Mouse (Mus musculus) B cell, adult 2 months (primary cell): ENCODE measurements around the gene Ficd.
"Not testable (repeated sequence)": the region's sequence is repeated elsewhere in the genome, so short reads cannot be mapped to it uniquely, and the experiment has no call there.

Experiments used
- DNase-seq, 2 experiments: peaks; one replicate each; pipeline ENCODE4 v3.0.0; 2022

Gene Ficd

DNA sequence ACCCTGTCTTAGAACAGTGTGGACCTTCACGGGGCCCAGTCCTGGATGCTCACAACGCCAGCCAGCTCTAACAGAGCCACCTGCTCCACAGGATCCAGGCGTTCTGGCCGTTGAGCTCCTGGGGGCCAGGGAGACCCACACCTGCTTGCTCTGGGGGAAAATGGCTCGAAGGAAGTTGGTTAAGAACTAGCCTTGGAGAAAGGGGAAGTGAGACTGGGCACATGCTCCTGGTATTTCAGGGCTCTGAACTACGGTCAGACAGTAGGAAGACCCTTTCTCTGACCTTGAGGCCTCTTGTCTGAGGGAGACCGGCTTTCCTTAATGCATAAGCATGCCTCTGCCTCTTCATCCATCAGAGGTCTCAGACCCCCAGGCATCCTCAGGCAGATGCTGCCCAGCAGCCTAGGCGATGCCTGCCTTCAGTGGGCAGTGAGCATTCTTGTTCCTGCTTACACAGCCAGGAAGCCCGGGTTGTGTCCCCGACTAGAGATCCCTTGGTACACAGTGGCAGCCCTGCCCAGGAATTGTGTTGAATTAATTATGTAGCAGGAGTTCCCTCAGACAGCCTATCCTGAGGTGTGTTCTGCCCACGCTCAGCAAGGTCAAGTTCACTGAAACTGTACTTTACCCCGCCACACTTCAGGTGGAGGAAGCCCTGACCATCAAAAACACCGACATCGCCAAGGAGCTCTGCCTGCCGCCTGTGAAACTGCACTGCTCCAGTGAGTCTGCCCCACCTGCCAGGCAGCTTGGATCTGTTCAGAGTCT is 40.7 kb downstream of the Ficd start:
- peak; percentile 49 to 52 for DNase-seq

GRCm38 (mm10) chr5:113776896-113777226 is 41.3 kb downstream of the Ficd start:
- peak; percentile 71 to 75 for DNase-seq

DNA sequence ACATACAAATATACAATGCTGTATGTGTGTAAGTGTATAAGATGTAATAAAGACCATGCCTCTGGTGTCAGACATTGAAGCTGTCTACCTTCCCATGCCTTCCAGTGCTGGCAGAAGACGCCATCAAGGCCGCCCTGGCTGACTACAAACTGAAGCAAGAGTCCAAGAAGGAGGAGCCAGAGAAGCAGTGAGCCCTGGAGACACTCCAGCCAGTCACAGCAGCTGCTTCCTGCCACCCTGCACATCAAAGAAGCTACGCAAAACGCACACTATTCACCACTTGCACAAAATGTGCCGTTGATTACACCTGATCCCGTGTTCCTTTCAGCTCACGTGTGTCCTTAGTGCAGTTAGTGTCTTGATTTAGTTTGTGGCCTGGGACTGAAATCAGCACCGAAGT is 42.1 kb downstream of the Ficd start:
- DNase-seq = peak; percentile 38 to 40

- no peak for DNase-seq
These were observed 44.0 kb downstream of the Ficd start for GRCm38 (mm10) chr5:113779569-113779968.

DNA sequence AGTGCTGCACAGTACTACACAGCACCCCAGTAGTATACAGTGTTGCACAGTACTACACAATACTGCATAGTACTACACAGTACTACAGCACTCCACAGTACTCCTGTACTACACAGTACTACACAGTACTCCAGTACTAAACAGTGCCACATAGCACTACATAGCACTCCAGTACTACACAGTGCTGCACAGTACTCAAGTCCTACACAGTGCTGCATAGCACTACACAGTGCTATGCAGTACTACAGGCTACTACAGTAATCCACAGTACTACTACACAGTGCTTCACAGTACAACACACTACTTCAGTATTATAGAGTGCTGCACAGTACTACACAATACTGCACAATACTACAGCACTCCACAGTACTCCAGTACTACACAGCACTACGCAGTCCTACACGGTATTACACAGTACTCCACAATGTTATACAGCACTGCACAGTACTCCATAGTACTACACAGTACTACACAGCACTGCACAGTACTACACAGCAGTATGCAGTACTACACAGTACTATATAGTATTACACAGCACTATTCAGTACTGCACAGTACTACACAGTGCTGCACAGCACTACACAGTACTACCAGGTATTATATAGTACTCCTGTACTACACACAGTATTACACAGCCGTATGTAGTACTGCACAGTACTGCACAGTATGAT is 44.6 kb downstream of the Ficd start:
- no peak for DNase-seq

- DNase-seq = no peak
These were observed 45.2 kb downstream of the Ficd start for GRCm38 (mm10) chr5:113780763-113781162.

- DNase-seq = no peak
These were observed 45.7 kb downstream of the Ficd start for GRCm38 (mm10) chr5:113781254-113781653.

DNA sequence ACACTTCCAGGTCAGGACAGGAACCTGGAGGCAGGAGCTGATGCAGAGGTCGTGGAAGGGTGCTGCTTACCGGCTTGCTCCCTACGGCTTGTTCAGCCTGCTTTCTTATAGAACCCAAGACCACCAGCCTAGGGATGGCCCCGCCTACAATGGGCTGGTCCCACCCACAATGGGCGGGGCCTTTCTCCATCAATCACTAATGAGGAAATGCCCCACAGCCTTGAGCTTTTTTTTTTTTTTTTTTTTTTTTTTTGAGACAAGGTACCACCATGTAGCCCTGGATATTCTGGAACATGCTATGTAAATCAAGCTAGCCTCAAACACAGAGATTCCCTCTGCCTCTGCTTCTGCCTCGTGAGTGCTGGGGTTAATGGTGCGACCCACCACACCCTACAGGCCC is 46.3 kb downstream of the Ficd start:
- DNase-seq = no peak

- no peak for DNase-seq
These were observed 47.0 kb downstream of the Ficd start for GRCm38 (mm10) chr5:113782624-113783023.

DNA sequence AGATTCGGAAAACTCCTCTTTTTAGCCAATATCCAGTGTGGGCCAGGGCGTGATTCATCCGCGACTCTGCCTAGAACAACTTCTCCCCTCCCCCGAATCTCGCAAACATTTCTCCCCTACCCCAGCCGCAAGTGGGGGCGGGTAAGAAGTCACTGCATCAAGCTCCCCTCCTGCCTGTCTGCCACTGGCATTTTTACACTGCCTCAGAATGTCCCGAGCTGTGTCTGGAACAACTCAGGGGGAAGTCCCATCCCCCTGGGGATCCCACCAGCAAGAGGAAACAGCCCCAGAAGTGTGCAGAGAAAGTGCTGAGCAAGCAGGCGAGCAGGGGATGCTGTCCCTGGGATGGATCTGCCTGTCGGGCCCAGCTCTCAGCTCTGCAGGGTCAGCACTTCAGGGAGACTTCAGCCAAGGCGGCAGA is 48.0 kb downstream of the Ficd start:
- peak; percentile 68 to 71 for DNase-seq

DNA sequence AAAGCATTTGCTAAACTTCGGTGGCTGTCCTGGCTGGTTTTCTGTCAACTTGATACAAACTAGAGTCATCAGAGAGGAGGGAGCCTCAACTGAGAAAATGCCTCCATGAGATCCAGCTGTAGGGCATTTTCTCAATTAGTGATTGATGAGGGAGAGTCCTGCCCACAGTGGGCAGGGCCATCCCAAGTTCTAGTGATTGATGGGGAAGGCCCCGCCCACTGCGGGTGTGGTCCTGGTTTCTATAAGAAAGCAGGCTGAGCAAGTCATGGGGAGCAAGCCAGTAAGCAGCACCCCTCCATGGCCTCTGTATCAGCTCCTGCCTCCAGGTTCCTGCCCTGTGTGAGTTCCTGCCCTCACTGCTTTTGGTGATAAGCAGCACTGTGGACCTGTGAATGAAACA is 48.5 kb downstream of the Ficd start:
- not testable (repeated sequence) for DNase-seq

GRCm38 (mm10) chr5:113786985-113787384 is 51.4 kb downstream of the Ficd start:
- no peak for DNase-seq

DNA sequence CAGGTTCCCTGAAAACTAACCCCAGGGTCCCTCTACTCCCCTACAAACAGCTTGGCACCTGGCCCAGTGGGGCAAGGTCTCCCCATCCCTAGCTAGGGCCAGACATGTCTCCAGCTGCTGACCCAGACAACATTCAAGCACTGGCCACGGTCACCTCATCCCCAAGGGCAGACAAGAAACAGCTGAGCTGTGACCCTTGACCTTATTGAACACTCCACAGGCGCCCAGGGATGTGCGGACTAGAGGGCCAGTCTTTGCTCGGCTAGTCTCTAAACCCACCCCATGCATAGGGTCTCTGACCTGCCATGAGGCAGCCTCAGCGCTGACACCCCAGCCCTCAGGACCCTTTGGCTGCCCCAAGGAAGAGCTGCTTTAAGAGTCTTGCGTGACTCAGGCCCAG is 53.0 kb downstream of the Ficd start:
- no peak for DNase-seq

- no peak for DNase-seq
These were observed 53.6 kb downstream of the Ficd start for GRCm38 (mm10) chr5:113789075-113789788.
